Mouse (Mus musculus) CD8-positive naive resting alpha-beta T cell, adult 57 days (primary cell): ENCODE results near the gene Naa50. TPM values are rescaled to one million over a fixed set of nuclear protein-coding genes. Genes with fewer than 3 reads are reported as not detected.

ENCODE experiments used
- total RNA-seq: library from RNA; stranded (reverse); gene quantifications from one replicate; pipeline ENCODE4 v1.2.4, GENCODE M21; 2023

Gene Naa50
- 32.5 TPM for total RNA-seq

DNA sequence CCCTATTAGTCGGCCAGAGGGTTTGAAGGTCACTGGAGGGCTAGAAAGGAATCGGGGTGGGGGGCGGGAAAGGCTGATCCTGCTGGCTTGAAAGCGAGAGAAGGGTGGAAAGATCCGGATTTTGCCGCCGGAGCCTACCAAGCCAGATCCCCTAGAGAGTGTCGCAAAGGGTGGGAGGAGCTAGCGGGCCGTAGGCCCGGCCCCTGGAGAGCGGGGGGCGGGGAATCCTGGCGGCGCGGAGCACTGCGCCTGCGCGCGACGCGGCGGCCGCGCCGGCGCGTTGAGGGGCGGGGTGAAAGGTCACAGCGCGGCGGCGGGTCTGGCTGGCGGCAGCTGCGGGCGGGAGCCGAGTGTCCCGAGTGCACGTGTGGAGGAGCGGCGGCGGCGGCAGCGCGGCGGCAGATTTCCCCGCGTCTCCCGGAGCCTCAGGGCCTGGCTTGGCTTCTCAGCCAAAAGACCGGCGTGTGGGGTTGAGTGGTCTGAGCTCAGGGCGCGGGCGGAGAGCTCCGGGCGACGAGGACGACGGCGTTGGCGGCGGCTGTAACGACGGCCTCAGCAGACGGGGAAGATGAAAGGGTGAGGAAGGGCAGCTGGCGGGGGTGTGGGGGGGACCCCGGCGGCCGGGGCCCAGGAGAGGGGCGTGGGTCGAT lies at the start of gene Naa50, which contains the start of gene Atp6v1a:
Gene Naa50, plus strand, starts transcription at position 295 of the 650 bp plus-strand sequence.
Gene Atp6v1a, minus strand, starts transcription at position 170 of the 650 bp plus-strand sequence.

DNA sequence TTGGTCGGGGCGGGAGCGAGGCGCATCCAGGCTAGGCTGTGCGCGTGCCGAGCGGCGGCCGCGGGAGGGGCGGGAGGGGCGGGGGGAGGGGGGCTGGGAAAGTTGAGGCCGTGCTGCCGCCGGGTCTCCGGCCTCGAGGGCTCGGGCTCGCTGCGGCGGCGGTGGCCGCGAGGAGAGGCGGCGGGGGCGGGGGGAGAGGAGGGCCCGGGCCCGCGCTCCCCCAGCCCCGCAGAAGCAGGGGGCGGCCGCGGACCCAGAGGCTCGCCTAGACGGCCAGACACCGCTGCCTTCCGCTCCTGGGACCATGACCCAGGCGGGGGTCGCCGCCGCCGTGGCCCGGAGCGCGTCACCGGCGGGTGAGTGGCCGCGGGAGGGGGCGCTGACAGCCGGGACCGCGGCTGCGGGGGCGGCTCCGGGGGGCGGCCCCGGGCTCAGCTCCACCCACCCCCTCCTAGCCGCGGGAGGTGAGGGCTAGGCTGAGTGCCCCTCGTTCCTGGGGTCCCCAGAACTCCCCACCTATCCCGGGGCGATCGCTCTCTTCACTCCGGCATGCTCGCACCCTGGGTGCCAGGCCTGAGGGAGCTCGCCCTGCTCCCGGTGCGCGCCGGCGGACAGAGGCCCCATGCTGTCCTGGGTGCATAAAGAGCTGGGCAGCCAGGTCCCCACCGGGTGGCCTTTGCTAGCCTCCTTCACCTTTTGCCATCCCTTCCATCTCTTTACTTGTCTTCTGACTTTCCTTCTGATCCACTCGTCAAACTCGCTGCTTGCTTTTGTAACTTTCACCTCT lies 33.7 kb downstream of the Naa50 start, which contains the start of gene Usf3:
Gene Usf3, plus strand, starts transcription at position 92 of the 787 bp plus-strand sequence.

Other genes starting within 250 kb of the Naa50 start
- 73.1 TPM for gene Qtrt2, start 213.0 kb upstream of the Naa50 start, total RNA-seq
- 3.6 TPM for gene Zdhhc23, start 160.0 kb upstream of the Naa50 start, total RNA-seq
- gene Gramd1c, start 76.5 kb upstream of the Naa50 start, total RNA-seq, result 3.2 TPM
- 31.3 TPM for gene Atp6v1a, start 125 bp upstream of the Naa50 start, total RNA-seq
- 23.4 TPM for gene Usf3, start 33.4 kb downstream of the Naa50 start, total RNA-seq
- 256 TPM for gene Sidt1, start 193.4 kb downstream of the Naa50 start, total RNA-seq
- gene Spice1, start 207.3 kb downstream of the Naa50 start, total RNA-seq, result 107 TPM